Mouse (Mus musculus): Measurements from ENCODE around the gene Map3k5.

- TF ChIP-seq CTCF (IDR thresholded peaks at IDR 0.05; ENCODE audit: extremely low read depth, insufficient read length, insufficient replicate concordance, low read depth, low read length) (no peak), POLR2A (IDR thresholded peaks at IDR 0.05; ENCODE audit: low read depth, low read length) (no peak)
Measured at GRCm38 (mm10) chr10:19910516-19910915, 23.8 kb upstream of the Map3k5 start.
